9 mouse cellular contexts compared by ENCODE assay signal in the genomic region with DNA sequence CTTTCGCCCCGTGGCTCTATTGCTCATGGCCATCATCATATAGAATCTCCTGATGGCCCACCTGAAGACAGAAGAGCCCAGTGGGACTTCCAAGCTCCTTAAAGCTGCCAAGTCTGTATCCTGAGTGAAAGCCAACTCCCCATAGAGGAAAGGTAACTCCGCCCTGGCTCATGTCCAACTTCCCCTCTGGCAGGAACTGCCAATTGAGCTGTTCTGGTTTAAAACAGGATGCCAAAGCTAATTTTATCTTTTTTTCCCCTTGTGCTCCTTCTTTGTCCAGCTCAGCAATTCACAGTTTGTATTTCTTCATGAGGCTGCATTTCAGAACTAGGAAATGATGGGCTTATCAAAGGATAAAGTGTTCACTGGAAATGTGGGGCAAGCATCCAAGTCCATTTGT.
DNase-seq lines count a peak whose midpoint lies in the region.
"Had no signal": no experiment of that assay in that cellular context is flagged by ENCODE, and none has a peak within 500 bp of the region (broad histone marks: within the 10 kb centered on the region; RNA-seq: fewer than 3 reads in every experiment).

No protein-coding gene starts in this region.

- intact Hi-C loops in heart, postnatal 25 days (cut with DNase I) = no loop called here

- DNase-seq in heart, adult 18-20 months = peak; percentile 4 to 26
- DNase-seq in heart, postnatal 25 days (ENCODE audit: low spot score) = no peak
- peak; percentile 16 for DNase-seq in right cerebral cortex, postnatal 14 days
- no peak for DNase-seq in right cerebral cortex, postnatal 25 days
- peak; percentile 6 to 17 for DNase-seq in heart, adult 9 months (ENCODE audit: low spot score in 2 of 2)
- DNase-seq in lung, postnatal 36 days = peak; percentile 3
- DNase-seq in frontal cortex, postnatal 36 days (ENCODE audit: low spot score in 2 of 2) = no peak
- DNase-seq in natural killer cell, adult 2 months (ENCODE audit: low spot score in 2 of 2) = no peak
- DNase-seq: thymus, postnatal 36 days had no signal

Comparison
In these comparisons a context has a peak if more than half of its experiments do, and no peak if none do; other contexts are left out.
1. DNase-seq: peak in heart, adult 18-20 months (2 of 2), right cerebral cortex, postnatal 14 days (single experiment), heart, adult 9 months (2 of 2) and lung, postnatal 36 days (single experiment); none in heart, postnatal 25 days (single experiment), right cerebral cortex, postnatal 25 days (single experiment), frontal cortex, postnatal 36 days (0 of 2) and natural killer cell, adult 2 months (0 of 2).